Mouse (Mus musculus): ENCODE data around the gene Prss22.
"Not testable (repeated sequence)": the region's sequence is repeated elsewhere in the genome, so short reads cannot be mapped to it uniquely, and the experiment has no call there.

Gene Prss22

DNA sequence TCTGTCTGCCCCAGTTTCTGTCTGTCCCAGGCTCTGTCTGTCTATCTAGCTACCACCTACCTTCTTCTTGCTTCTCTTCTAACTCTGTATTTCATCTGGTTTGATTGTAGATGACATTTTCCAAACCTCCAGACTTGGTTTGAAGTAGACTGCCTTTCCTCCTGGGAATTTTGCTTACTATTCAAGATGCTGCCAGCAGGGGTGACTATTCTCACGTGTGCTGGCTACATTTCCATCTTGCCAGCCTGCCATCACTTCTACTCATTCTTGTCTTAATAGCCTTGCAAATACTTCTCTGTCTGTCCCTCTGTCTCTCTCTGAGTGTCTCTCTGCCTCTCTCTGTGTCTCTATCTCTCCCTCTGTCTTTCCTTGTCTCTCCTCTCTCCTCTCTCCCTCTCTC lies 2.5 kb downstream of the Prss22 start:
- in situ Hi-C loops (cut with MboI, MseI): no loop called here

GRCm38 (mm10) chr17:23994667-23995066 lies 3.2 kb downstream of the Prss22 start:
- in situ Hi-C loops (cut with MboI, MseI): no loop called here

- in situ Hi-C loops (cut with MboI, MseI): no loop called here
Measured at GRCm38 (mm10) chr17:23993559-23994428, 4.1 kb downstream of the Prss22 start.

GRCm38 (mm10) chr17:23992789-23993553 lies 4.9 kb downstream of the Prss22 start:
- in situ Hi-C loops (cut with MboI, MseI): no loop called here

- in situ Hi-C loops (cut with MboI, MseI): no loop called here
Measured at GRCm38 (mm10) chr17:23989802-23990201, 8.1 kb downstream of the Prss22 start.

DNA sequence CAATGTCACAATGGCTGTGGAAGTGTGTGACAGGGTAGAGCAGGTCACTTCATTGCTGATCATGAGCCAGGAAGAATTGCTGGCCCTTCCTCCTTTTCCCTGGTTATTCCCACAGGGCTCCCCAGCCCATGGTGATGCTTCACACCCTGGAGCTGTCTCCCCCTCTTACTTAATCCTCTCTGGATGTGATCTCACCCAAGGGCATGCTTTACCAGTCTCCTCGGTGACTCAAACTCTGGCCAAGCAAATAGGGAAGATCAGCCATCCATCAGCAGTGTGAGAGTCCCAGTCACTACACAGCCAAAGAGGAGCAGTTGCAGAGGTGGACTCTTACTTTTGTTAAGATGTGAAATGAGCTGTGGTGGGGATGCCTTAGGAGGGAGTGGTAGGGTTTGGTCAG lies 12.9 kb downstream of the Prss22 start:
- in situ Hi-C loops (cut with MboI, MseI): no loop called here

GRCm38 (mm10) chr17:23982912-23983311 lies 15.0 kb downstream of the Prss22 start:
- in situ Hi-C loops (cut with MboI, MseI): no loop called here

DNA sequence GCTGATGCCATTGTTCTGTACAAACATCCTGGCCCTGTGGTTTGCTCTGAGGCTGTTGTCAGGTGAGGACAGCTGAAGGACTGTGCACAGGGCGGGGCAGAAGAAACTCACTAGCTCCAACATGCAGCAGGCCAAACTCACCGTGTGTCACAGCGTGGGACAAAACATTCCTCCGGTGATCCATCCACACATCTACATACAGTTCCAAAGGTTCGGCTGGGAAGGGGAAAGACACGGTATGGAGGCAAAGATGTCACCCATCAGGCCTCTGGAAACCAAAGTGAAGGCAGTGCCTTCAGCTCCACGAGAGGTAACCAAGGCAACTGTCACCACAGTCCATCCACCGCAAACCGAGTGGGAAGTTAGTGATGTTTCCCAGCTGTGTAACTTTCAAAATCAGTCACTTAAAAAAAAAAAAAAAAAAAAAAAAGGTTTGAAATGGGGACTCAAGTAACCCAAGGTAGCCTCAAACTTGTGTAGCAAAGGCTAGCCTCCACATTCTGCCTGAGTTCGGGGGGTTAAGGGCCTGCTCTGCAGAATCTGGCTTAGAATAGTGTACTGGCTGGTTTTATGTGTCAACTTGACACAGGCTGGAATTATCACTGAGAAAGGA lies 17.5 kb downstream of the Prss22 start, which contains the start of gene Prss30:
Prss30 (minus strand) TSS at position 270 of the 613 bp plus-strand sequence.
- in situ Hi-C loops (cut with MboI, MseI): no loop called here

- in situ Hi-C loops (cut with MboI, MseI): no loop called here
Measured at GRCm38 (mm10) chr17:23979471-23979870, 18.4 kb downstream of the Prss22 start.

- in situ Hi-C loops (cut with MboI, MseI): no loop called here
Measured at GRCm38 (mm10) chr17:23976665-23977064, 21.2 kb downstream of the Prss22 start.

GRCm38 (mm10) chr17:23971315-23971714 lies 26.6 kb downstream of the Prss22 start:
- in situ Hi-C loops (cut with MboI, MseI): no loop called here

DNA sequence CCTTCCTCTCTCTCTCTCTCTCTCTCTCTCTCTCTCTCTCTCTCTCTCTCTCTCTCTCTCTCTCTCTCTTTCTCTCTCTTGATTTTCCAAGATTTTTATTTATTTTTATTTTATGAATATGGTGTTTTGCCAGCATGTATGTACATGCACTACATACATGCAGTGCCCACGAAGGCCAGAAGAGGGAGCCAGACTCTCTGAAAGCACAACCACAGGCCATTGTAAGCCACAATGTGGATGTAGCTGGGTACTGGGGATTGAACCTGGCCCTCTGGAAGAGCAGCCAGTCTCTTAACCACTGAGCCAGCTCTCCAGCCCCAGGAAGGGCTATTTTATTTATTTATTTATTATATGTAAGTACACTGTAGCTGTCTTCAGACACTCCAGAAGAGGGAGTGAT lies 28.7 kb downstream of the Prss22 start:
- in situ Hi-C loops (cut with MboI, MseI): no loop called here

DNA sequence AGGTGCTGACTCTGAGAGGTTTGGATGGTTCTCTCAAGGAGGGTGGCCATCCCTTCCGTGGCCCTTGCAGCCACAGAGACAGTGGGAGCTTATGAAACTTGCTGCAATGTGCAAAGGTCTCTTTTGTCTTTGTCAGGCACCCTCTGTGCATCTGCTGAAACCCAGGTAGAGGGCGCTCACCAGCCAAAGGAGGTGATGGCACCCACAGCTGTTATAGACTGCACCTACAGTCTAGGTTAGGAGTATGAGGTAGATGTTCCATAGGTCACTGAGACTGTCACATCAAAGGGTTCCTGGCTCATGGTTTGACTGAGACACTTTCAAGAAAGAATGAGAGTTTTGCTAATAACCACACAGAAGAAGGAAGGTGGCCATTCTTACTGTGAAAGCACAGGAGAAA lies 29.1 kb downstream of the Prss22 start:
- in situ Hi-C loops (cut with MboI, MseI): no loop called here

DNA sequence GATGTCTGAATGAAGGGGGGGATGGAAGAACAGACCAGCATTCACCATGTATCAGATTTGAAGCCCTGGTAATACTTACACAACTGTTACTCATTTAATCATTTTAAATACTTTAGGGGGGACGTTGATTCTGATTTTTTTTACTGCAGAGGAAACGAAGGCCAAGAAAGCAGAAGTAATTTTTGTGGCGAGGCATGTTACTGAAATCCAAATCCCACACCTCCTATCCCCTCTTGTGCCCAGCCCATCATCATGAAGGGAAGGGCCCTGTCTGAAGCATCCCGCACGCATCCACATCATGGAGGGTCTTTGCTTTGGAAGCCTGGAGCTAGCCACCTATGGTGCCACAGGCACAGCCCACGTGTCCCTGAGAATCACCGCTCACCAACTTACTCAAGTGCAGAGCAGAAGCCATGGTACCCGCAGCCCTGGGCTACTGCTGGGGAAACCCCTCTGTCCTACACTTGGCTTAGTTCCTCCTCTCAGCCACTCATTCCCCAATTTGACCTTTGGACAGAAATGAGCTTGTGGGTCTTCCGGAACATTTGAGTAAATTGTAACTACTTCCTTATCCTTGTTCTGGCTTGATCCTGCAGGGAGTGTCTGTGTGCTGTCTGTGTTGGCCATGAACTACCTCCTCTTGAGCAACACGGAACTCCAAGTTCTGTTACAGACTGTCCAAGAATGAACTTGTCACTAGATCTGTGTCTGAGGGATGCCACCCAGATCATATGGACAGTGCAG lies 31.1 kb downstream of the Prss22 start:
- in situ Hi-C loops (cut with MboI, MseI): no loop called here

GRCm38 (mm10) chr17:23965805-23966425 lies 32.0 kb downstream of the Prss22 start:
- in situ Hi-C loops (cut with MboI, MseI): no loop called here

DNA sequence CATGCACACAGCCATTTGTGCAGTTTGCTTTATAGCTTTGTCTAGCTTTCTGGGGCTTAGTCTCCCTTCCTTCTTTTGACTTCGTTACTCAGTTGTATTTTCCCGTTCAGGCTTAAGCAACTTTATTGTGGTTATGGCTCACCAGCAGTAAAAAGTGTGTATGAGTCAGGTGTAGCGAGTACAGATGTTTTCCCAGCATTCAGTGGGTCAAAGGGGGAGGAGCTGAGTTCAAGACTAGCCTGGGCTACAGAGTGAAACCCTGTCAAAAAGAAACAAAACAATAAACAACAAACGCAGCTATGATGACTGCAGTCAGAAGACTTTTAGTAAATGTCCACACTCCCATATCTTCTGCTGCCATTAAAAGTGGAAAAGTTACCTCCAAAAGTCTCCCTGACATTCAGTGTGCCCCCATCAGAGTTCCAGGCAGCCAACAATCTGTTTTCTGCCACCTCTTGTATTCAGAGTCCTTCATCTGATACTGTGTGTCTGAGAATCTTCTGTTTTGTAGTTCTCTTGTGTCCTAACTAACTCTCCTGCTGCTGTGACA lies 36.3 kb downstream of the Prss22 start:
- in situ Hi-C loops (cut with MboI, MseI): no loop called here

GRCm38 (mm10) chr17:23960084-23960738 lies 37.7 kb downstream of the Prss22 start:
- in situ Hi-C loops (cut with MboI, MseI): no loop called here

DNA sequence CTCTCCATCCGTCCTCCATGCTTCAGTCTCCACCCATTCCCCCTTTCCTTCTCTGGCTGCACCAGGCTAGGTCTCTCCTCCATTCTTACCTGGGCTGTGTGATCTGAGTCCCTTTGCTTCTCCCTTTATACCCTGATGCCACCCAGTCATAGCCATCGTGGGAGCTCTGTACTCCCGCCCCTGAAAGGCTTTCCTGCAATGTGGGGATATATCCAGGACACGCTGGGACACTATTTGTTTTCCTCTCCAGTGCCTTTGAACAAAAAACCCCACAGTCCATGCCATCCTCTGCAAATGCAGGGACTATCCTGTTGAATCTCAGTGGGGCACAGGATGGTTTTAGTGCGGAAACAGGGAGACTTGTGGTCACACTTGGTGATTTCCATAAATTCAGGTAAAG lies 42.7 kb downstream of the Prss22 start, which contains the start of gene Sbpl:
Sbpl (minus strand) TSS at position 101 of the 400 bp plus-strand sequence.
- in situ Hi-C loops (cut with MboI, MseI): loop anchor here (5.0 kb wide), 1 partner anchor 98 kb away; no protein-coding TSS in a partner anchor

- in situ Hi-C loops (cut with MboI, MseI): not testable (repeated sequence)
Measured at GRCm38 (mm10) chr17:23950828-23951227, 47.1 kb downstream of the Prss22 start.

DNA sequence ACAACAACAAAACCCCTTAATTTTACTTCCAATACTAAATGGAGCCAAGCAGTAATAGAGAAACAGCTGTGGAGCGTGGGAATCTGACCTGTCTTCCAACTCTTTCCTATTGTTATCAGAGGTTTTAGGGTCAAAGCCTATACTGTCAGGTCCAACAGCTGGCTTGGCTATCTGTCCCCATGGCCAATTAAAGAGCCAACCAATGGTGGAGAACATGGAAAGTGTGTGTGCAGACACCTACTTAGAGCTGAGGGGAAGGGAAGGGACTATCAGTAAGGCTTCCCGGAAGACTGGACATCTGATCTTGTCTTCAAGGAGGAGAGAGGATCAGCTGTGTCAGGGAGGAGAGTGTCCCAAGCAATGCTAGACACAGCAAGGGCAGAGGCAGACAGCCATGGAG lies 48.8 kb downstream of the Prss22 start:
- in situ Hi-C loops (cut with MboI, MseI): no loop called here

Measured in T-helper 1 cell (primary cell).